Mouse (Mus musculus) urinary bladder, adult 18-20 months (tissue): ENCODE measurements around the gene Podn.
"Not testable (repeated sequence)": the region's sequence is repeated elsewhere in the genome, so short reads cannot be mapped to it uniquely, and the experiment has no call there.

ENCODE experiments used
- DNase-seq, 2 experiments: peaks; one replicate each; pipeline ENCODE4 v3.0.0; 2022; ENCODE audit warnings: low spot score in 2 of 2, mixed read lengths in 2 of 2

Podn gene

GRCm38 (mm10) chr4:108096345-108096744 is at the start of gene Podn:
Gene Podn (minus strand): TSS chr4:108096445.
- DNase-seq: no peak

DNA sequence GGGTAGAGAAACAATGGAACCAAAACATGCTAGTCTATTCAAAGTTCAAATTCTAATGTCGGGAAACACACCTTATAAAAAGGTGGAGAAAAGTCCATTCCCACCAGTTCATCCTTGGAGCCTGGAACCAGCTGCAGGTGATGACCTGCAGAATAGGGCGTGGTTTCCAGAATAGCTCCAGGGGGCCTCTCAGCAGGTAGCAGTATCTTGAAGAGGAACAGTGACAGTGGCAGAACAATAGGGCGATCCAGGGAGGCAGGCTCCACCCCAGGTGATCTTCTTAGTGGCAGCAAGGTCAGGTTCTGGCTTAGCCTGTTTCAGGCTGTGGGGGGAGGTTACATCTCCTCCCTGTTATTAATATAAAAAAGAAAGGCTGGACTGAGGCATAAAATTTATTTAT is 49.3 kb upstream of the Podn start:
- not testable (repeated sequence) for DNase-seq

- no peak for DNase-seq
These were observed 48.6 kb upstream of the Podn start, which contains the start of gene Scp2 for GRCm38 (mm10) chr4:108144880-108145279. Gene Scp2 (minus strand): TSS chr4:108144998.

GRCm38 (mm10) chr4:108143778-108144177 is 47.5 kb upstream of the Podn start:
- DNase-seq: no peak

DNA sequence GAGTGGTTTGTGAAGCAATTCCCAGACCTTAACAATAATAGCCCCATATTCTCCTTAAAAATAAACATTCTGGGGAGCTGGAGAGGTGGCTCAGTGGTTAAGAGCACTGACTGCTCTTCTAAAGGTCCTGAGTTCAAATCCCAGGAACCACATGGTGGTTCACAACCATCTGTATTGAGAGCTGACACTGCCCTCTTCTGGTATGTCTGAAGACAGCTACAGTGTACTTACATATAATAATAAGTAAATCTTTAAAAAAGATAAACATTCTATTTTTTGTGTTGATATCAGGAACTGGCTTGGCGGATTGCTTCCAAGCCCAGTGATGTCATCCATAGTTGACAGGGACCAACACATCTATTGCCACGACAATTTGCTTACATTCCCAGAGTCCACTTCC is 46.9 kb upstream of the Podn start:
- not testable (repeated sequence) for DNase-seq

DNA sequence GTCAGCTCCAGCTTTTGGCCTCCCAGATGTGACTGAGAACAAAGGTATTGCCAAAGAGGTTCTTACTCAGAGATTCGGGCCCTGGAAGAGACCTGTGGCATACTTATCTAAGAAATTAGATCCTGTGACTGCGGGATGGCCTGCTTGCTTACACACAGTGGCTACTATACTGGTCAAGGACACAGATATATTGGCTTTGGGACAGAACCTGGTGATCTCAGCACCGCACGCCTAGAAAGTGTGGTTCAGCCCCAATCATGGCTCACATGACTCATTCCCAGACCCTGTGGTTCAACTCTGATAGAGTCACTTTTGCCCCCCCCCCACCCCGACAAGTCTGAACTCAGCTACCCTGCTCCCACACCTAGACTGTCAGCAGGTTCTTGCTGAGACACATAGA is 40.7 kb upstream of the Podn start:
- DNase-seq: no peak

GRCm38 (mm10) chr4:108130452-108130851 is 34.2 kb upstream of the Podn start:
- no peak for DNase-seq

DNA sequence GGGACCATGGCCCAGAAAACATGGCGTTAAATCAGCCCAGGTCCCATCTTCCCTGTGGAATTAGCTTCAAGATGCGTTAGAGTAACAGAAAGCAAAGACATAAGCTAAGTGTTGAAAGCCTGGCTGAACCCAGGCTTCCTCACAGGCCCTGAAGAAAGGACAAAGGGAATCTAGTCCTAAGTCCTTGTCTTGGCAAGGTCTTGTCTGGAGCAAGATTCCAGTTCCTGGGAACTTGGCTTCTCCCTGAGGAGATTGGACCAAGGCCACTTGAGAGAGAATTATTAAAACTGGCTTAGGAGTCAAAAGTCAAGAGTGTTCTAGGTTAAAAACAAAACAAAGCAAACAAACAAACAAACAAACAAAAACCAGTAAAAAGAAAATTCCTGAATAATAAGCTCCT is 32.1 kb upstream of the Podn start:
- DNase-seq: no peak

GRCm38 (mm10) chr4:108127516-108127915 is 31.3 kb upstream of the Podn start:
- DNase-seq: no peak

- no peak for DNase-seq
These were observed 30.0 kb upstream of the Podn start for GRCm38 (mm10) chr4:108126260-108126659.

DNA sequence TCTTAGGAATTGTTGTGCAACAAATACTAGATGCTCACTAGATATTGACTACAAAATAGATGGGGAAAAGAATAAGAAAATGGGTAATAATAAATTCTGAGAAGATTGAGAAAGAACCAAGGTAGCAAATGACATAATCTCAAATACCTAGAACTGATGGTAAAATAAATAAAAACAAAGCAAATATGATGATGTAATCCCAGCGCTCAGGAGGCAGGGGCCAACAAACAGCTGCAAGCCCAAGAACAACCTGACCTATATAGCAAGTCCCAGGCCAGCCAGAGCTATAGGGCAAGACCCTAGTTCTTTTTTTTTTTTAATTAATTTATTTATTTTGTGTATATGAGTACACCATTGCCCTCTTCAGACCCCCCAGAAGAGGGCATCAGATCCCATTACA is 27.9 kb upstream of the Podn start:
- DNase-seq: no peak

- peak; percentile 91 to 96 for DNase-seq
These were observed 22.0 kb upstream of the Podn start for GRCm38 (mm10) chr4:108117924-108118876.

DNA sequence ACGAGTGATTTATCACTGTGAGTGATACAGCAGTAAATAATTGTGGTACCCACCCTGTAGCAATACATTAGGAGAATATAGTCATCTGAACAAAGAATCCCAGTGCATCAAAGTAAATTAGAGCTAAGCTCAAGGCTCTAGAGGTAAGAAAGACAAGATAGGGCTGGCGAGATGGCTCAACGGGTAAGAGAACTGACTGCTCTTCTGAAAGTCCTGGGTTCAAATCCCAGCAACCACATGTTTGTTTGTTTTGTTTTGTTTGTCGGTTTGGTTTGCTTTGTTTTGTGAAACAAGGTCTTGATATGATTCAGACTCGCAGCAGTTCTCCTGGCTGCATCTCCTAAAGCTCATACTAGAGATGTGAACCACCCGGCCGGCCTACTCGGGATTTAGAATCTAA is 21.2 kb upstream of the Podn start:
- DNase-seq: peak in 1 of 2 experiments; percentile 9

DNA sequence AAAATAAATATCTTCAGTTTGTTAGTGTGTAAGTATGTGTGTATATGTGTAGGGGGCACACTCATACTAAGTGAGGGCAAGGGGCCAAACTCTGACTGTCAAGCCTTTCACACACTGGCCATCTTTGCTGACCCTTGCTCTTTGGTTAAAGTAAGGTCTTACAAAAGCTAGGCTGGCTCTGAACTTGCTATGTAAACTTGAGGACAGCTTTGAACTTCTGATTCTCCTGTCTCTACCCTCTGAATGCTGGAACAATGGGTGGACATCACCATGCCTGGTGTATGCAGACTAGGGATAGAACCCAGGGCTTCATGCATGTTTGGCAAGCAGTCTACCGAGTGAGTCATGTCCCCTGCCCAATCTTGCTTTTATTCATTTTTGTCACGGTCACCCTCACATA is 20.2 kb upstream of the Podn start:
- no peak for DNase-seq

- no peak for DNase-seq
These were observed 14.5 kb upstream of the Podn start for GRCm38 (mm10) chr4:108110706-108111105.

DNA sequence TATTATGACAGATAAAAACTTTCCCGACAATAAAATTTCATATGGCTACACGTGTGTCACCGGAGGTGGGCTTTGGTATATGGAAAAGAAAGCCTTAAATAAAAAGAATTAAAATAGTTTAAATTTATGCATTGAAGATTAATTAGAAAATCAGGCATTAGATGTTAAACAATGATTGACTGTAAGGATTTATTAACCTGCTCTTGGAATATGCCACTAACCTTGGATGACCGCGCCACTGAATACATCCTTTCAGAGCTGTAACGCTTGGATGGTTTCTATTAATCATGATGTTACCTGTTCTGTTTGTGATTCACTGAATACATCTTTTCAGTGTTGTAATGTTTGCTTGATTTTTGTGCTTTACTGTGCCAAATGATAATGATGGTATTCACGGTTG is 13.5 kb upstream of the Podn start:
- no peak for DNase-seq

- DNase-seq: no peak
These were observed 3.4 kb downstream of the Podn start for GRCm38 (mm10) chr4:108092741-108093397.

GRCm38 (mm10) chr4:108083993-108084392 is 12.3 kb downstream of the Podn start:
- DNase-seq: no peak

- DNase-seq: no peak
These were observed 13.1 kb downstream of the Podn start for GRCm38 (mm10) chr4:108083032-108083735.

GRCm38 (mm10) chr4:108082401-108082806 is 13.8 kb downstream of the Podn start:
- no peak for DNase-seq

DNA sequence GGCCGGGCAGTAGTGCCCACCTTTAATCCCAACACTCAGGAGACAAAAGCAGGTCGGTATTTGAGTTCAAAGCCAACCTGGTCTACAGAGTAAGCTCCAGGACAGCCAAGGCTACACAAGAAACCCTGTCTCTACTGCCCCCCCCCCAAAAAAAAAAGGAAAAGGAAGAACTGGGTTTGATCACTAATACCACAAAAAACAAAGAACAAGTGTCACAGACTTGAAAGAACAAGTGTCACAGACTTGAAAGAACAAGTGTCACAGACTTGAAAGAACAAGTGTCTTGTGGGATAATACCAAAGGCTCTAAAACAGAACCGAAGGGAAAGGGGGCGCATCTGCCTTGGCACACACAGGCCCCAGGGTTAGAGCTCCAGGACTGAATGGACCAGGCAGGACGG is 15.4 kb downstream of the Podn start:
- DNase-seq: no peak

DNA sequence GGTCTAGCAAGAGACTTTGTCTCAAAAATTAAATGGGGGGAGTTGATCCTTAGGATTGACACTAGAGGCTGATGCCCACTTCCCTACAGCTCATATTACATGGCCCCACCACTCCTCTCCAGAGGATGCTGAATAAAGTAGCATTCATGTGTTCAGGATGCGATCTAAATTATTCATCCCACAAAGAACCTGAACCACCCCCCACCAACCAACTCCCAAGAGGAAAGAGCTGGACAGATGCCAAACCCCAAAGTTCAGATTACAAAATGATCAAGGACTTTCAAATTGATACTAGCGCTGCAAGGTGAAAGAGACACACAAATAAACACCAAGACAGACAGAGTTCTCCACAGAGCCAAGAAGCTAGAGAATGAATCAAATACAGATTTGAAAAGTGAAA is 16.5 kb downstream of the Podn start:
- no peak for DNase-seq
